Mouse (Mus musculus) midbrain, postnatal 0 days (tissue): ENCODE measurements around the gene Lpin1. TPM values are rescaled to one million over a fixed set of nuclear protein-coding genes. Genes with fewer than 3 reads are reported as not detected.

Source experiments
- ATAC-seq: fragments of 200-750 bp; cut with Nextera tagmentation; 2 replicates; pipeline ENCODE4 v1.8.0; 2017; ENCODE audit warnings: moderate number of reproducible peaks, mild to moderate bottlenecking, moderate TSS enrichment, moderate library complexity; ENCODE audit not compliant: low FRiP score
- DNase-seq: peaks from one replicate; pipeline ENCODE4 v3.0.0-alpha.2; 2015; ENCODE audit warnings: low spot score
- H3K27ac ChIP-seq: fragments of 300-500 bp; sonication (generic); 2 replicates; pipeline ENCODE4 v1.5.1; 2014; ENCODE audit warnings: low read depth, mild to moderate bottlenecking, low read length, mixed read lengths
- H3K27me3 ChIP-seq: fragments of 300-500 bp; sonication (generic); 2 replicates; pipeline ENCODE4 v1.6.1; 2014; ENCODE audit warnings: low read length, control low read depth, mixed read lengths; ENCODE audit not compliant: insufficient read depth
- H3K36me3 ChIP-seq: fragments of 300-500 bp; sonication (generic); 2 replicates; pipeline ENCODE4 v1.6.1; 2014; ENCODE audit warnings: low read length, control low read depth, mixed read lengths; ENCODE audit not compliant: insufficient read depth
- H3K4me1 ChIP-seq: fragments of 300-500 bp; sonication (generic); 2 replicates; pipeline ENCODE4 v1.6.1; 2014; ENCODE audit warnings: mild to moderate bottlenecking, control low read depth, antibody characterized with exemption, low read length, mixed read lengths; ENCODE audit not compliant: insufficient read depth
- H3K4me2 ChIP-seq: fragments of 300-500 bp; sonication (generic); 2 replicates; pipeline ENCODE4 v1.6.1; 2014; ENCODE audit warnings: low read depth, mild to moderate bottlenecking, low read length, mixed read lengths; ENCODE audit not compliant: poor library complexity, severe bottlenecking
- H3K4me3 ChIP-seq: fragments of 300-500 bp; sonication (generic); 2 replicates; pipeline ENCODE4 v1.5.1; 2014; ENCODE audit warnings: low read depth, mild to moderate bottlenecking, low read length, moderate library complexity
- H3K9ac ChIP-seq: fragments of 300-500 bp; sonication (generic); replicated peaks from 2 replicates; pipeline ENCODE4 v1.6.1; 2014; ENCODE audit warnings: mild to moderate bottlenecking, low read length, moderate library complexity, mixed read lengths; ENCODE audit not compliant: poor library complexity, severe bottlenecking
- H3K9me3 ChIP-seq: fragments of 300-500 bp; sonication (generic); 2 replicates; pipeline ENCODE4 v1.6.1; 2016; ENCODE audit warnings: low read length, control low read depth
- CTCF ChIP-seq: IDR thresholded peaks from 2 replicates; pipeline ENCODE4 v1.5.1; 2016; ENCODE audit warnings: antibody characterized with exemption, mild to moderate bottlenecking
- WGBS: fragments of 180-500 bp; shearing (Covaris S2); extraction: QIAGEN DNeasy Blood & Tissue Kit; methylation state at CpG from one replicate; pipeline ENCODE4 v1.1.7; 2014; 5-methylcytosine and 5-hydroxymethylcytosine counted together
- polyA plus RNA-seq: library from polyadenylated mRNA; unstranded; fragments of >200 nt; fragmentation: Nextera tagmentation; extraction: Ambion mirVana; gene quantifications from 2 replicates; pipeline ENCODE4 v1.2.1, GENCODE M21; 2015
- total RNA-seq: library from RNA; depleted of rRNA; stranded (reverse); fragments of >200 nt; gene quantifications from 2 replicates; pipeline ENCODE4 v1.2.3, GENCODE M21; 2014

The Lpin1 gene
- total and polyA plus RNA-seq, 2 experiments from 2014 or later, result 11.6 to 21.6 TPM

DNA sequence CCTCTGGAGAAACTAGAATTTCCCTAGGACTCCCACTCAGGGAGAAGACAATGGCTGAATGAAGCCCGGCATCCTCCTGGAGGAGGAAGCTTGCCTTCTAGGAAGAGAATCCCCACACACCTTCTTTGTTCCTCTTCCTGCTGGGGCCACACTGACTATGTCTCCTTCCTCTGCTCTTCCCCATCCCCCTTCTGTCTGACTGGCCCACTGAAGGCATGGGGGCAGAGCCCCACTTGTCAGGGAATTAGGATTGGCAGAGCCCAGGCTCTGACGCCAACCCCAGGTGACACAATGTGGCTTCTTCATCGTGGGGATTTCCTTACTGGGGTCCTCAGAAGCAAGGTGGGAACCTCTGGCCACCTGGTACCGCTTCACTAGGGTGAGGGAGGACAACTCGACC is 18.3 kb downstream of the Lpin1 start:
- ATAC-seq, result no peak
- no peak overlapping the region for H3K9ac ChIP-seq
- H3K4me3 ChIP-seq, result no peak overlapping the region
- H3K27ac ChIP-seq, result no peak overlapping the region
- H3K4me1 ChIP-seq, result peaks cover 14% of the 10 kb centered on the region
- H3K9me3 ChIP-seq, result no peaks in the 10 kb centered on the region
- no peak for DNase-seq
- TF ChIP-seq CTCF, result no peak
- H3K27me3 ChIP-seq, result no peaks in the 10 kb centered on the region
- WGBS, result 60% methylated on average over 5 of the region's 5 CpGs
- no peak overlapping the region; the same call in 1 of the 2 replicates for H3K4me2 ChIP-seq
- no peaks in the 10 kb centered on the region for H3K36me3 ChIP-seq

DNA sequence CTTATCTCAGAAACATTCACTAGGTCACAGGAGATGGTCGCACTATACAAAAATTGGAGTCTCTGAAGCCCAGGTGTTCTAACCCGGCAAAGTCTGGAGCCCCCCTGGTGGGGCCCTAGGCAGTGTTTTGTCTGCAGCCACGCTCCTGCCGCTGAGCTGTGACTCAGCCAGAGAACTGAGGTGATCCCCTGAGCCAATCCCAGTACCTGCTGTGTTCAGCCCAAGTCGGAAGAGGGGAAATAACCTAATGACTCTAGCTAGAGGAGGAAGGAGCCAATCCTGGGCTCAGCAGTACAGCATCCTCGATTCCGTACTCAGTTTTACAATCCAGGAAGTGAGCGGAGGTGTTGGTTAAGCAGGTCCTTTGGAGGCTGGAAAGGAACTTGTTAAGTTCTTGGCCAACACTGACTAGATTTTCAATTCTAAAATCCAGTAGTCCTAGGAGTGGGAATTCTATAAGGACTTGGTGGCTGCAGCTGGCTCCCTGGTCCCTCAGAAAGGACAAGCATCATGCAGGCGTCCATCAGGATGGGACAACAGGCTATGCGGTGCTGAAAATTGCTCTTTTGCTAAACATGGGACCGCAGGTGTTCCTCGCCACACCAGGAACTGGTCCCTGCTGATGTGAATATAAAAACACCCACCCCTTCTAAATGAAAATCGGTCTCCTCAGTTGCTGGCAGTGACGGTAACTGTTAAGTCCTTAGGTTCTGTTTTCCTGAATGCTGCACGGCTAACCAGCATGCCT is 19.1 kb downstream of the Lpin1 start:
- Histone ChIP-seq H3K9ac (peak overlapping the region; percentile 56), H3K4me2 (peak overlapping the region; percentile 69), H3K36me3 (no peaks in the 10 kb centered on the region), H3K27ac (no peak overlapping the region), H3K4me3 (peak overlapping the region; percentile 44), H3K9me3 (no peaks in the 10 kb centered on the region), H3K4me1 (peaks cover 20% of the 10 kb centered on the region), H3K27me3 (no peaks in the 10 kb centered on the region)
- peak; percentile 77 for ATAC-seq
- peak; percentile 29 for TF ChIP-seq CTCF
- WGBS, result 5% methylated on average over 15 of the region's 15 CpGs
- DNase-seq, result peak; percentile 95

DNA sequence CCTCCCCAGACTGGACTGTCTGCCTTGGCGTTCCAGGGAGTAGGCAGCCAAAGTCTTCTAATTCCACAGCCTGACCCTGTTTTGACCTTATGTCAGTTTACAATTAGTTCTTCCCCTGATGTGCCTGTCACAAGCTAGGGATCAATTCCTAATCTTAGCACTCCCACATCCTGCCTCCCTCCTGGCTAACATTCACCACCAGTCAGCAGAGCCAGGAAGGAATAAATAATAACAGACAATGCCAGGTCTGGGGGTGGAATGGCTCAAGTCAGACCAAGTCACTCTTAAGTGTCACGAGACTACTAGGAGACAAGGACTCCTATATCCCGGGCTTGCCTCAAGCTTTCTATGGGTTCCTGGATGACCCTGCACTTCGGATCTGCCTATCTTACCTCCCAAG is 20.8 kb downstream of the Lpin1 start:
- Histone ChIP-seq H3K27me3 (no peaks in the 10 kb centered on the region), H3K9ac (no peak overlapping the region), H3K9me3 (no peaks in the 10 kb centered on the region), H3K27ac (no peak overlapping the region), H3K4me2 (peak overlapping the region; percentile 78), H3K4me1 (peaks cover 20% of the 10 kb centered on the region), H3K36me3 (no peaks in the 10 kb centered on the region), H3K4me3 (peak overlapping the region; percentile 83; the same call in 1 of the 2 replicates)
- ATAC-seq (no peak), DNase-seq (no peak)
- WGBS, result 26% methylated on average over 4 of the region's 4 CpGs
- no peak for TF ChIP-seq CTCF

DNA sequence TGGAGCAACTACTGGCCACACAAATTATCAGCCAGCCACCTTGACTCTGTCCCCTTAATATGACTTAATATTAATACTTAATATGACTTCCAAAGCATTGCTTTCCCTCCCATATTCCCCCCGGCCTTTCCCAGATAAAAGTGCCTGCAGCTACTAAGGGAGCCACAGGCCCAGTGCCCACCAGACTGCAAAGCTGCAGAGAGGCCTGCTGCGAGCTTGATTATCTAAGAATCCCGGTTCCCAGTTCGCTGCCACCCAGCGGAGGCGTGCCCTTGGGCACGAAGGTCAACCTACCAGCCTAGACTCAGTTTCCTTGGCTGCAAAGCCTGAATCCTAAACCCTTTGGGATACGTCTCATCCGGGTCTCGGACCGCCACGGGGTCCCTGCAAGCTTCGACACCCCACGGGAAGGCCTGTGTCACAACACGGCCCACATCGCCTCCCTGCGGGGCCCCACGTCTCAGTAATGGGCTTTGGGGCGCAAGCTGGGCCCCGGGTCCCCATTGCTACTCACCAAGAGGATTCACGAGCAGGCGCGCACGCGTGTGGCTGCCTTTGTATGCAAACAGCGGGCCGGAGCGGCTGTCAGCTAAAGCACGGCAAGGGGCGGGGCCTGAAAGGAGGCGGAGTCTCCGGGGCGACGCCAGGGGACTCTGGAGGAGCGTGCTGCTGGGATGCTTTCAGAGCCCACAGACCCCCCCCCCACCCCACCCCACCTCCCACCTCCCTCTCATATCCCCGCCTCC is 21.4 kb downstream of the Lpin1 start:
- Histone ChIP-seq H3K36me3 (no peaks in the 10 kb centered on the region), H3K27ac (peak overlapping the region; percentile 88), H3K4me1 (peaks cover 20% of the 10 kb centered on the region), H3K4me3 (peak overlapping the region; percentile 83), H3K4me2 (peak overlapping the region; percentile 78), H3K9ac (peak overlapping the region; percentile 89), H3K9me3 (no peaks in the 10 kb centered on the region), H3K27me3 (no peaks in the 10 kb centered on the region)
- WGBS, result under 1% methylated on average over 34 of the region's 36 CpGs
- DNase-seq (peak; percentile 96), ATAC-seq (peak; percentile 89)
- 0 out of 2 replicates have a peak, but pooled peaks have one; percentile 7 for TF ChIP-seq CTCF

DNA sequence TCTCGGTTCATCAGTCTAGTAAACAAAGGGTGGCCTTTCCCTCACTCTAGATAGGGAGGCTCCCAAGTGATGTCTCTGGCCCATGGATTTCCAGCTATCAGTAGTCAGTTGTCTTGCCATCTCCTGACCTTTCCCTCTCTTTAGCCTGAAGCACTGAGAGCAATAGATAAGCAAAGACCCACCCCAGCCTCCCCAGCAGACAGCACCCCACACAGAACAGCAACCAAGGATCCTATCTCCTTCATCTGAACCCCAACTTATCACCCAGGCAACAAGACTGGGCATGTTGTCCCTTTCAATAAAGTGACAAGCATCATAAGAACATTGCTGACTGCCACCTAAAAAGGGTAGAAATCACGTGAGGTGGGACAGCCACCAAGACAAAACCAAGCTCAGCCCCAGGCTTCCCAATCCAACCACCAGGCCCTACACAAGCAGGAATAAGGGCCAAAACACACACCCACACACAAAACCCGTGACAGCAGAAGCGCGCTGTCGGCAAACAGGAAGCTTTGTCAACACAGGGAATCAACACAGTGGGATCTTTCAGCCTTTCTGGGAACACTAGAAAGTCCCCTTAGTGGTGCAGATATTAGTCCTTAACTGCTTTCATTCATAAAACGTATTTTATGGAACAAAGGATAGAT is 22.2 kb downstream of the Lpin1 start:
- DNase-seq, result no peak
- H3K9ac ChIP-seq, result peak overlapping the region; percentile 89
- H3K36me3 ChIP-seq, result no peaks in the 10 kb centered on the region
- peak overlapping the region; percentile 78 for H3K4me2 ChIP-seq
- no peak for ATAC-seq
- peak overlapping the region; percentile 88 for H3K27ac ChIP-seq
- H3K27me3 ChIP-seq, result no peaks in the 10 kb centered on the region
- H3K4me1 ChIP-seq, result peaks cover 20% of the 10 kb centered on the region
- no peaks in the 10 kb centered on the region for H3K9me3 ChIP-seq
- 4% methylated on average over 7 of the region's 7 CpGs for WGBS
- H3K4me3 ChIP-seq, result peak overlapping the region; percentile 83
- no peak for TF ChIP-seq CTCF
